Mouse (Mus musculus) gastrocnemius, adult 8-10 months (tissue): ENCODE data around the gene Dnajc11. TPM values are rescaled to one million over a fixed set of nuclear protein-coding genes. Genes with fewer than 3 reads are reported as not detected.
A peak's percentile ranks its signal among the peaks of the same experiment; 100 is the strongest.

Source experiments
- DNase-seq, 2 experiments: peaks; one replicate each; pipeline ENCODE4 v3.0.0; 2022; ENCODE audit warnings: low spot score in 2 of 2
- total RNA-seq, 4 experiments: library from RNA; stranded (reverse); gene quantifications; 2 replicates each; pipeline ENCODE4 v1.2.4; 2022

The Dnajc11 gene
- total RNA-seq, 4 experiments from 2014 or later, result 38.7 to 58.6 (median 46.5) TPM

DNA sequence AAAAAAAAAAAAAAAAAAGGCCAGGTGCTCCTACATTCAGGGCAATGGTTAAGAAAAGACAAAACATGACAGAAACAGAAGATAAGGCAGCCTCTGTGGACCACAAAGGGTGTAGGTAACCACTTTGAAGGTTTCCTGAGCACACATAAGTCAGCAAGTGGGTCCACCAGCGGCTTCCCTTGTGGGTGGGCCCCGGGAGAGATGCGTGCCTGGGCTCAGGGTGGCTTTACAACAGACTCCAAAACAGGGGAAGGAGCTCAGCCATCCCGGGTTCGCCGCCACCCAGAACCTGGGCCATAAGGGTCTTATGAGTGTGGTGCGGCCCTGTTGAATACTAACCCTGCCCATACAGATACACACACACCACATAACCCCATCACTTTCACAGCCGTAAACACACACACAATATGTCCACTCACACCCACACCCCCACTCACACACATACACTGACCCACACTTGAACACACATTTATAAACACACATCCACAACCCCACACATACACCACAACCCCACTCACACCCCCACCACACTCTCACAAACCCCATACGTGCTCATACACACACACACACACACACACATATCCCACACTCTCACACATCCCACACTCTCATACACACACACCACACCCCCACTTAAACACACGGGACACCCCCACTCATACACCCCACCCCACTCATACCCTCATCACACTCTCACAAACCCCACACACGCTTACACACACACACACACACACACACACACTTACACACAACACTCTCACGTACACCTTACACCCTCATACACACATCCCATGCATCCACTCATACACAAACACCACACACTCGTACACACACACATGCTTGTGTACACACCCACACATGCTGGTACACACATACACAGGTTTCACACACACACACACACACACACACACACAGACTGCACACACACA is 651 bp upstream of the Dnajc11 start:
- no peak for DNase-seq

DNA sequence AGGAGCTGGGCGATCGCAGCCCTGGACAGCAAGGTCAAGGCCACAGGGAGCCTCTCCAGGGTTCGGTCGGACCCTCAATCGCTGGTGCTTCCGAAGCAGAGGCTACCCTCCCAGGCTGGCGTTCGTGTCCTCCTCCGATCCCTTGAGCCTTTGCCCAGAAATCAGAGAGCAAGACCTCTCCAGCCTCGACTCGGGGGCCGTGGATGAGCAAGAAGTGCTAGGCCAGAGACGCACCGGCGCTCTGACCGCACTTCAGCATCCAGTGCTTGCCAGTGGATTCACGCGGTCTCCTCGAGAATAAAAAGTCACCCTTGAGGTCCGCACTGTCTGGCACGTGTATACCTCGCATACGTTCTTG is 703 bp downstream of the Dnajc11 start:
- DNase-seq, result no peak

DNA sequence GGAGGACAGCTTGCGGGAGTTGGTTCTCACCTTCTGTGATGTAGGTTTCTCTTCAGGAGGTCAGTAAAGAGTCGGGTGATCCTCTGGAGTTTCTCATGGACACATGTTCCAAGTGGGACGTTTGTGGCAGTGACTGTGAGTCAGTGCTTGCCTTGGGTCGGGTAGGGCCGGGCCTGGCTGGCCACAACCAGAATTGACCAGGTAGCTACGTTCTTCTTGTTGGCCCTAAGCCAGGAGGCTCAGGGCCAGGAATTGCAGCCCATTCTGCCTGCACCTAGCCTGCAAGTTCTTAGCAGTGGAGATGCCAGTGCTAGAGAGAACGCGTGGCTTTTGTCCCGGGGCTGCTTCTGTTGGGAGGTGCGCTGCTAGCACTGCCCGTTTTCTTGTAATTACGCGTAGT is 4.0 kb downstream of the Dnajc11 start:
- DNase-seq, result no peak

GRCm38 (mm10) chr4:151938089-151938488 is 4.6 kb downstream of the Dnajc11 start:
- DNase-seq, result no peak

DNA sequence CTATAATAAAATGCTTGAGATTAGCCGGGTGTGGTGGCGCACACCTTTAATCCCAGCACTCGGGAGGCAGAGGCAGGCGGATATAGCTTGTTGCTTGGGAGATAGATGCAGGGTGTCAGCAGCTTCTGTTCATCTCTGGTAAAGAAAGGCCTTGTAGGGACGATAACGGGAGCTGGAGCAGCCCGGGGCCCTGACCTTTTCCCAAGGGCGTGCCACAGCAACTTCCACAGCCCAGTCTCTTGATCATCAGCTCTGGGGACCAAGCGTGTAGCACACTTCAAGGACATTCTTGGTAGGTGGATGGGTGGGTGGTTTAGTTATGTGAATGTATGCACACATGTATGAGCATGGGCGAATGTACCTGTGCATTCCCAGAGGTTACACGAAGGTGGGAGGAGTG is 12.7 kb downstream of the Dnajc11 start:
- no peak for DNase-seq

DNA sequence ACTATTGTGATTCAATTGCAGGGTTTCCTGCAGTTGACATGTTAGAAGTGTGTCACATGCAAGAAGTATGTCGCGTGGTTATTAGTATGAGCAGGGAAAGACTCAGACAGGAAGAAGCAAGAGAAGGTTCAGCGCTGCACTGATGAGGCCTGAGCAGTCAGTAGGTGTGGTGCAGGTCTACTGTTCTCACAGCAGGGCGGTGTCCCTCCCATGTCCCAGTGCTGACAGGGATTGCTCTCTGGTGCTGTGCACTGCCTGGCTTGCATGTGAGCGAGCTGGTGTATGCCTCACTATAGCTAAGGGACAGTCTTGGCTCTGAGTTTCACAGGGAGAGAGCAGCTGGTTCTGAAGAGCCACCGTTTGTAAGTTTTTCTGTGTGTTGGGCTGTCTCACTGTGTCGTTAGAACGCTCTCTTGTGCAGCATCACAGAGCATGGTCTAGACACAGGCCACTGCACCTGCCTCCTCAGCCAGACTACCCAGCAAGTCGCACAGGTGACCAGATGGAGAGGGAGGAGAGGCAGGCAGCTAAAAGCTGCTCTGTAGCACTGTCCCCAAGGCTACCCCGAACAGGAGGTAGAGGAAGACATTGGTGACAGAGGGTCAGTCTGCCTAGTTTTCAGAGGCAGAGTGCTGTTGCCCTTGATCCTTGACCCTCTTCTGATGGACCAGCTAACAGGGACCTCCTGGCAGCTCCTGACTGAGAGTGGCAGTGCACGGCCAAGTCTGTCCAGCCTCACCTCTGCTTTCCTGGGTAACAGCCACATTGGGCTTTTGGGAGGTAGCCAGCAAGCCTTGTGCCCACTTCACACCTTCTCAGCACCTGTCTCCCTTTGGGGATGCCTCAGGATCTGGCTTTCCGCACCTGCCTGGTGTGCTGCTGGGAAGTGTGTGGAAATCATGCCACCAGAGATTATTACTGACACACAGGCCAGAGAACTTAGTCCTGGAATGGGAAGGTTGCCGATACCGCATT is 15.3 kb downstream of the Dnajc11 start:
- DNase-seq, result no peak

DNA sequence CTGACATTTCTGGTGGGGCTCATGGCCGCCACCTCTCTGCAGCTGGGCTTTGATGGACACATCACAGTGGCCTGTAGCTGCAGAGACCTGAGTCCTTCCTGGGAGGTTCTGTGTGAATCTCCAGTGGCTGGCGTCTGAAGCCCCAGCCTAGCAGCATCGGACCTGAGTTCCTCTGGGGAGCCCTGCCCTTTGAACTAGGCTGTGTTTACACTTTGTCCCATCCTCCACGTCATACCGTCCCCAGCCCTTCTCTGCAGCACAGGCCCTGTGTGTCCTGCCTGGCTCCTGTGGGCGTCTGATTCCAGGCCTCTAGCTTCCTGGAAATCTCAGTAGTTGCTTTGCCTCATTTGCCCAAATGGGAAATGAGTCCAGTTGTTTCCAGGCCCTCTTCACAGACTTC is 19.7 kb downstream of the Dnajc11 start:
- DNase-seq, result no peak

- DNase-seq, result no peak
Observed at GRCm38 (mm10) chr4:151955791-151956190, 22.3 kb downstream of the Dnajc11 start.

DNA sequence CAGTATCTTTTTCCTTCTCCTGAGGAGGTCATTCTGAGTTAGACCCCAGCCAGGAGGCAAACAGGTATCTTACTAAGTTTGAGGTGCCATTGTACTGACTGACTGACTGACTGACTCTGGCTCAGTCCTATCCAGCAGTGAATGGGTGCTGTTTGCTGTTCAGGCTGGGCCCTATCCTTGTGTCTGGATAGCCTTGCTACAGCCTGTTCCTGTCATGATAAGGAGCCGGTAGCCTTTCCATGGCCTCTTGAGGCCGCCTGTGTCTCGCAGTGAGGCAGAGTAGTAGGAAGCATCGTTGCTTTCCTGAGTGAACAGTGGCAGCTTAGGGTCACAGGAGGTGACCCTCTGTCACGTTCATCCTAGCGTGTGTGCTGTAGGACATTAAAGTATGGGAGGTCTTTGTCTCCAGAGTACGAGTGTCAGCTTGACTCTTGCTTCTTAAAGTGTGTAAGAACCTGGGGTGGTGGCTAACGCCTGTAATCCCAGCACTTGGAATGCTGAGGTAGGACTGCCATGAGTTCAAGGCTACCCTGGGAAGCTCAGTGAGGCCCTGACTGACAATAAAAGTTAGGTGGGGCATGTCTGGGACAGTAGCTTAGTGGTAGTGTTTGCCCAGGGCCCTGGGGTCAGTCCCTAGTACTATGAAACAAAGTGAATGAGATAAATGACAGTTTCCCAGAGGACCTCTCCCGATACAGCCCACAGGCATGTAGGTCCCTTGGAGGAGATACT is 24.3 kb downstream of the Dnajc11 start:
- no peak for DNase-seq

DNA sequence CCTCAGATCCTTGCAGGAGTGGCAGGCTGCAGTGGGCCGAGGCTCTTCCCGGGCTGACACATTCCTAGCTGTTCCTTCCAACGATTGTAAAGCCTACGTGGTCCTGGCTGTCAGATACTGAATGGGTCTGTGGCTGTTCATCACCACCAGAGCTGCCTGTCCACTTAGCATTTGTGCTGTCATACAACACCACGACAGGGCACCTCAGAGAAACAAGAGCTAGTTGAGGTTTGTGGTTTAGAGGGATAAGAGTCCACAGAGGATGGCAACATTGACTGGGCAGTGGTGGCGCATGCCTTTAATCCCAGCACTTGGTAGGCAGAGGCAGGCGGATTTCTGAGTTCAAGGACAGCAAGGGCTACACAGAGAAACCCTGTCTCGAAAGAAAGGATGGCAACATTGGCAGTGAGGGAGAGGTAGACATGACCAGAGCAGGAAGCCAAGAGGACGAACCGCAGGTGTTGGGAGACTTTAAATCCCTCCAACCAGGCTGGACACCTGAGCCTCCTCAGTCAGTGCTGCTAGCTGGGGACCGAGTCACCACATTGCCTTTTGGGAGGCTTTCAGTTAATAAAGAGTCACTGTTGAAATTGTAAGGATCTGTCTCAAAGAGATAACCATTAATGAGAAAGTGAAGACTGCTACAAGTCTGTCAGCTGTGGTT is 26.5 kb downstream of the Dnajc11 start:
- DNase-seq, result no peak

DNA sequence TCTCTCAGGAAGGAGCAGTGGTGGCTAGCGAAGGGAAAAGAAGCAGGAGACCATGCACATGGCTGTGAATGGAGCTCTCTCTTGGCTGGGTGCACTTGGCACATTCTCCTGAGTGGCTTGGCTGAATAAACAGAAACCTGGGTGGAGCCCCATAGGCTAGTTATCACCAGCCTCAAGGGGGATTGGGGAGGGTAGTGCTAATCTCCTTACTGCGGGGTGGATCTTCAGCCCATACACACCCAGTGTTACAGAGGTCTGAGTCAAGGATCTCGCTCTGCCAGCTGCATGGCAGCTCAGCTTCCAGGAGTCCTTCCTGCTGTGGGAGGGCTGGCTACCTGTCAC is 27.0 kb downstream of the Dnajc11 start:
- no peak for DNase-seq

GRCm38 (mm10) chr4:151962817-151963216 is 29.3 kb downstream of the Dnajc11 start:
- DNase-seq, result no peak

DNA sequence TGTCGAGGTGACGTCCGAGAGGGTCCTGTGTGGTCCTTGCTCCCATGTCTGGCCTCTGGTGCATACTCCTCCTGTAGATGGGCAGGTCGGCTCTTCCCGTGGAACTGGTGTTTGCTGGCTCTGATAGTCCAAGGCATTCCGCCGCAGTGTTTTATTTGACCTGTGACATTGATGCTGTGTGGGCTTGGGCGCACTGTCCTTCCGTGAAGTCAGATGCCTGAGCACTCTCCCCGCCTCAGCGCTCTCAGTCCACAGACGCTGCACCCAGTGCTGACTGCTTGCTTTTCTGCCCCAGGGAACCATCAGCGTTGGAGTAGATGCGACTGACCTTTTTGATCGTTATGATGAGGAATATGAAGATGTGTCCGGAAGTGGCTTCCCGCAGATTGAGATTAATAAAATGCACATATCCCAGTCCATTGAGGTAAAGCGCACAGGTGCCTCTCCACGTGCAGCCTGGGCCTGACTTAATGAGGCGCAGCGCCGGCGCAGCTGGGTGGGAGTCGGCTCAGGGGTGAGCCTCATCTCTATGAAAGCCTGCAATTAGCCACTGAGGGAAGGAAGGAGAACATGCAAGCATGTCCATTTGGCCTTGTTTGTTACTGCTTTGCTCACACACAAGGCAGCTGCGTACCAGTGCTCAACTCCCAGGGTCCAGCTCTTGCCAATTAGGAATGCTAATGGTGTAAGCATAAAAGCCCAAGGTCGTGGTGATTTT is 34.9 kb downstream of the Dnajc11 start:
- DNase-seq, result no peak

DNA sequence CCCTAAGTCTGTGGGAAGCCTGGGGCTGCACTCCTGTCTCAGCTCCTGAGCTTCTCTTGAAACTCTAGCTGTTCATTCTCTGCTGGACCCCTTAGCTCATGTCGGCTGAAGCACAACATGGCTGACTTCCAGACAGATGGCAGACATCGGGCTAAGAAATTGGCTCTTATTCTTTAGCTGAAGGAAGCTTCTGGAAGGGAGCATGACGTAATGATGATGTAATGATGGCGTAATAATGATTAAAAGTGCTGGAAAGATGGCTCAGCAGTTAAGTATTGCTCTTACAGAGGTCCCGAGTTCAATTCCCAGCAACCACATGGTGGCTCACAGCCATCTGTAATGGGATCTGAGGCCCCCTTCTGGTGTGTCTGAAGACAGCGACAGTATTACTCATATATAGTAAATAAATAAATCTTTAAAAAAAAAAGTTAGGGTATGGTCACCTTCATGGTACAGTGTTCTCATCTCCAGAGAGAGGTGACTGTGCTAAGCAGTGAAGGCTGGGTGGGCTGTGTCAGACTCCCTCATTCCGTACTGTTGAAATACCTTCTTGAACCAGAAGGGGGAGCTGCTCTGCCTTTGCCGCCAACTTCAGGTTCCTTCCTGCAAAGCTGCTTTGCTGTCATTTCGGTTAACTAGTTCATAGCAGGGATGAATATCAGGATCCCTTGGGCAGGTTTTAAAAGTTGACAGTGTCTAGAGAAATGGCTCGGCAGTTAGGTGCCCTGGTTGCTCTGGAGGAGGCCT is 38.9 kb downstream of the Dnajc11 start:
- DNase-seq, result no peak

DNA sequence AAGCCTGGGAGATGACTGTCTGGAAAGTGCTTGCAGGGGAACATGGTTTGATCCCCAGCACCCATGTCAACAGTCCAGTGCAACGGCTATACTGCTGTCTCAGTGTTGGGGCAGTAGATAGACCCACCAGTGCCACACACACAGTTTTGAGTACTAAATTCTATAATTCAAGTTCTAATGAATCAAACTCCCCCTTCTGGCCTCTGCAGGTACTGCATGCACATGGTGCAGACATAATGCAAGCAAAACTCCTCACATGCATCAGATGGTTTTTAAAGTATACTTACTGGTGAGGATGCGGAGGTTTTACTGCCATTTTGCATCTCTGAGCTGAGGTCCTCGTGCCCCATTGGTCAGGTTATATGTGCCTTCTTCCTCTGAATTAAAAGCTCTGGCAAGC is 42.0 kb downstream of the Dnajc11 start:
- DNase-seq, result no peak

- DNase-seq, result peak; percentile 75 to 81
Observed at GRCm38 (mm10) chr4:151977748-151978147, 44.3 kb downstream of the Dnajc11 start.

GRCm38 (mm10) chr4:151980699-151981098 is 47.2 kb downstream of the Dnajc11 start:
- peak in 1 of 2 experiments; percentile 55 for DNase-seq

- peak; percentile 72 to 75 for DNase-seq
Observed at GRCm38 (mm10) chr4:151981363-151981762, 47.9 kb downstream of the Dnajc11 start.

GRCm38 (mm10) chr4:151983043-151983442 is 49.6 kb downstream of the Dnajc11 start:
- DNase-seq, result no peak

GRCm38 (mm10) chr4:151983560-151983959 is 50.1 kb downstream of the Dnajc11 start:
- peak; percentile 81 to 89 for DNase-seq
